Mouse (Mus musculus) thymus, postnatal 25 days (tissue): ENCODE results near the gene Hoxd1.

ENCODE experiments used
- DNase-seq: peaks from one replicate; pipeline ENCODE4 v3.0.0; 2022

Gene Hoxd1

GRCm38 (mm10) chr2:74749337-74750121 lies 13.3 kb upstream of the Hoxd1 start:
- DNase-seq, result peak; percentile 36

- no peak for DNase-seq
These were observed 12.0 kb upstream of the Hoxd1 start for GRCm38 (mm10) chr2:74750731-74751250.

GRCm38 (mm10) chr2:74751861-74752260 lies 10.9 kb upstream of the Hoxd1 start:
- DNase-seq, result no peak

GRCm38 (mm10) chr2:74752431-74753174 lies 10.2 kb upstream of the Hoxd1 start:
- no peak for DNase-seq

GRCm38 (mm10) chr2:74753175-74753523 lies 9.6 kb upstream of the Hoxd1 start:
- DNase-seq, result no peak

GRCm38 (mm10) chr2:74753711-74754110 lies 9.1 kb upstream of the Hoxd1 start:
- DNase-seq, result no peak

GRCm38 (mm10) chr2:74760146-74760545 lies 2.6 kb upstream of the Hoxd1 start:
- DNase-seq, result no peak

GRCm38 (mm10) chr2:74761941-74762340 lies 839 bp upstream of the Hoxd1 start:
- DNase-seq, result no peak

GRCm38 (mm10) chr2:74763245-74763735 lies 510 bp downstream of the Hoxd1 start:
- no peak for DNase-seq

GRCm38 (mm10) chr2:74763976-74764375 lies 1.2 kb downstream of the Hoxd1 start:
- DNase-seq, result no peak

GRCm38 (mm10) chr2:74774359-74774758 lies 11.6 kb downstream of the Hoxd1 start:
- no peak for DNase-seq

- DNase-seq, result no peak
These were observed 14.9 kb downstream of the Hoxd1 start for GRCm38 (mm10) chr2:74777536-74778275.

GRCm38 (mm10) chr2:74781386-74781785 lies 18.6 kb downstream of the Hoxd1 start:
- no peak for DNase-seq

GRCm38 (mm10) chr2:74795531-74795930 lies 32.8 kb downstream of the Hoxd1 start:
- no peak for DNase-seq

GRCm38 (mm10) chr2:74808431-74808830 lies 45.7 kb downstream of the Hoxd1 start:
- DNase-seq, result no peak
